Mouse (Mus musculus): ENCODE measurements around the gene Ppp1r3c. TPM values are rescaled to one million over a fixed set of nuclear protein-coding genes. Genes with fewer than 3 reads are reported as not detected.

Ppp1r3c gene
- polyA plus RNA-seq (2016; fragmentation: Nextera tagmentation; extraction: Ambion mirVana): 1.3 and 1.5 TPM in 2 replicates

GRCm38 (mm10) chr19:36736537-36736936 is at the start of gene Ppp1r3c:
Gene Ppp1r3c (minus strand): TSS chr19:36736653.
- Histone ChIP-seq H3K4me1 (peaks cover 16% of the 10 kb centered on the region), H3K4me3 (peak within 1 kb of the TSS; percentile 59), H3K27ac (peak within 1 kb of the TSS; percentile 93), H3K27me3 (ENCODE audit: poor library complexity, severe bottlenecking) (peaks cover 24% of the 10 kb centered on the region), H3K9me3 (peaks cover 3% of the 10 kb centered on the region; the same call in 1 of the 2 replicates), H3K36me3 (replicated peaks) (no peaks in the 10 kb centered on the region)
- 0% methylated on average over 33 of the region's 33 CpGs for WGBS
- peak; percentile 96 for DNase-seq (ENCODE audit: extremely low spot score, low spot score)

- Histone ChIP-seq H3K36me3 (replicated peaks) (no peaks in the 10 kb centered on the region), H3K4me1 (no peaks in the 10 kb centered on the region), H3K4me3 (no peak overlapping the region), H3K27me3 (ENCODE audit: poor library complexity, severe bottlenecking) (no peaks in the 10 kb centered on the region), H3K27ac (no peak overlapping the region), H3K9me3 (no peaks in the 10 kb centered on the region)
- DNase-seq (ENCODE audit: extremely low spot score, low spot score): no peak
- 91% methylated on average over 6 of the region's 6 CpGs for WGBS
These were observed 46.7 kb upstream of the Ppp1r3c start for GRCm38 (mm10) chr19:36783179-36783578.

GRCm38 (mm10) chr19:36782591-36782990 is 46.1 kb upstream of the Ppp1r3c start:
- 71% methylated on average over 3 of the region's 3 CpGs for WGBS
- Histone ChIP-seq H3K27ac (no peak overlapping the region), H3K27me3 (ENCODE audit: poor library complexity, severe bottlenecking) (no peaks in the 10 kb centered on the region), H3K9me3 (no peaks in the 10 kb centered on the region), H3K36me3 (replicated peaks) (no peaks in the 10 kb centered on the region), H3K4me3 (no peak overlapping the region), H3K4me1 (no peaks in the 10 kb centered on the region)
- no peak for DNase-seq (ENCODE audit: extremely low spot score, low spot score)

- DNase-seq (ENCODE audit: extremely low spot score, low spot score): no peak
- Histone ChIP-seq H3K27me3 (ENCODE audit: poor library complexity, severe bottlenecking) (no peaks in the 10 kb centered on the region), H3K9me3 (no peaks in the 10 kb centered on the region), H3K4me3 (no peak overlapping the region), H3K36me3 (replicated peaks) (no peaks in the 10 kb centered on the region), H3K4me1 (no peaks in the 10 kb centered on the region), H3K27ac (no peak overlapping the region)
- 92% methylated on average over 3 of the region's 3 CpGs for WGBS
These were observed 45.5 kb upstream of the Ppp1r3c start for GRCm38 (mm10) chr19:36781996-36782395.

- Histone ChIP-seq H3K9me3 (no peaks in the 10 kb centered on the region), H3K27me3 (ENCODE audit: poor library complexity, severe bottlenecking) (no peaks in the 10 kb centered on the region), H3K27ac (no peak overlapping the region), H3K4me3 (no peak overlapping the region), H3K4me1 (no peaks in the 10 kb centered on the region), H3K36me3 (replicated peaks) (no peaks in the 10 kb centered on the region)
- no peak for DNase-seq (ENCODE audit: extremely low spot score, low spot score)
- WGBS: 95% methylated on average over 1 of the region's 1 CpGs
These were observed 43.9 kb upstream of the Ppp1r3c start for GRCm38 (mm10) chr19:36780375-36780774.

- WGBS: 89% methylated on average over 3 of the region's 3 CpGs
- DNase-seq (ENCODE audit: extremely low spot score, low spot score): no peak
- no peak overlapping the region for H3K27ac ChIP-seq
- no peak overlapping the region for H3K4me3 ChIP-seq
- no peaks in the 10 kb centered on the region for H3K36me3 ChIP-seq (replicated peaks)
- H3K9me3 ChIP-seq: no peaks in the 10 kb centered on the region
- no peaks in the 10 kb centered on the region for H3K4me1 ChIP-seq
- H3K27me3 ChIP-seq (ENCODE audit: poor library complexity, severe bottlenecking): no peaks in the 10 kb centered on the region
These were observed 43.3 kb upstream of the Ppp1r3c start for GRCm38 (mm10) chr19:36779765-36780164.

- Histone ChIP-seq H3K4me3 (no peak overlapping the region), H3K27me3 (ENCODE audit: poor library complexity, severe bottlenecking) (no peaks in the 10 kb centered on the region), H3K9me3 (no peaks in the 10 kb centered on the region), H3K4me1 (no peaks in the 10 kb centered on the region), H3K36me3 (replicated peaks) (no peaks in the 10 kb centered on the region), H3K27ac (no peak overlapping the region)
- 94% methylated on average over 8 of the region's 8 CpGs for WGBS
- DNase-seq (ENCODE audit: extremely low spot score, low spot score): no peak
These were observed 39.1 kb upstream of the Ppp1r3c start for GRCm38 (mm10) chr19:36775531-36775930.

GRCm38 (mm10) chr19:36773716-36774459 is 37.4 kb upstream of the Ppp1r3c start:
- H3K4me3 ChIP-seq: no peak overlapping the region
- no peaks in the 10 kb centered on the region for H3K4me1 ChIP-seq
- no peaks in the 10 kb centered on the region for H3K27me3 ChIP-seq (ENCODE audit: poor library complexity, severe bottlenecking)
- 89% methylated on average over 8 of the region's 8 CpGs for WGBS
- H3K9me3 ChIP-seq: no peaks in the 10 kb centered on the region
- H3K36me3 ChIP-seq (replicated peaks): no peaks in the 10 kb centered on the region
- no peak for DNase-seq (ENCODE audit: extremely low spot score, low spot score)
- H3K27ac ChIP-seq: no peak overlapping the region

GRCm38 (mm10) chr19:36768084-36768483 is 31.6 kb upstream of the Ppp1r3c start:
- Histone ChIP-seq H3K27me3 (ENCODE audit: poor library complexity, severe bottlenecking) (no peaks in the 10 kb centered on the region), H3K36me3 (replicated peaks) (no peaks in the 10 kb centered on the region), H3K9me3 (no peaks in the 10 kb centered on the region), H3K27ac (no peak overlapping the region), H3K4me1 (no peaks in the 10 kb centered on the region), H3K4me3 (no peak overlapping the region)
- 91% methylated on average over 8 of the region's 8 CpGs for WGBS
- no peak for DNase-seq (ENCODE audit: extremely low spot score, low spot score)

GRCm38 (mm10) chr19:36764451-36764850 is 28.0 kb upstream of the Ppp1r3c start:
- no peak overlapping the region for H3K27ac ChIP-seq
- H3K9me3 ChIP-seq: no peaks in the 10 kb centered on the region
- H3K4me3 ChIP-seq: no peak overlapping the region
- no peaks in the 10 kb centered on the region for H3K36me3 ChIP-seq (replicated peaks)
- no peaks in the 10 kb centered on the region for H3K27me3 ChIP-seq (ENCODE audit: poor library complexity, severe bottlenecking)
- H3K4me1 ChIP-seq: no peaks in the 10 kb centered on the region
- 91% methylated on average over 5 of the region's 5 CpGs for WGBS
- DNase-seq (ENCODE audit: extremely low spot score, low spot score): no peak

- no peaks in the 10 kb centered on the region for H3K4me1 ChIP-seq
- H3K36me3 ChIP-seq (replicated peaks): no peaks in the 10 kb centered on the region
- H3K4me3 ChIP-seq: no peak overlapping the region
- H3K27ac ChIP-seq: no peak overlapping the region
- H3K27me3 ChIP-seq (ENCODE audit: poor library complexity, severe bottlenecking): no peaks in the 10 kb centered on the region
- DNase-seq (ENCODE audit: extremely low spot score, low spot score): no peak
- H3K9me3 ChIP-seq: no peaks in the 10 kb centered on the region
These were observed 12.5 kb upstream of the Ppp1r3c start for GRCm38 (mm10) chr19:36748996-36749395.

- no peaks in the 10 kb centered on the region for H3K36me3 ChIP-seq (replicated peaks)
- H3K4me3 ChIP-seq: no peak overlapping the region
- no peak for DNase-seq (ENCODE audit: extremely low spot score, low spot score)
- H3K4me1 ChIP-seq: peaks cover 1% of the 10 kb centered on the region
- H3K9me3 ChIP-seq: peaks cover 3% of the 10 kb centered on the region; the same call in 1 of the 2 replicates
- H3K27ac ChIP-seq: no peak overlapping the region
- H3K27me3 ChIP-seq (ENCODE audit: poor library complexity, severe bottlenecking): 0 out of 2 replicates have a peak, but pooled peaks cover 6% of the 10 kb centered on the region
These were observed 5.9 kb upstream of the Ppp1r3c start for GRCm38 (mm10) chr19:36742331-36742730.

GRCm38 (mm10) chr19:36739566-36740211 is 3.2 kb upstream of the Ppp1r3c start:
- 68% methylated on average over 7 of the region's 7 CpGs for WGBS
- H3K36me3 ChIP-seq (replicated peaks): no peaks in the 10 kb centered on the region
- no peak for DNase-seq (ENCODE audit: extremely low spot score, low spot score)
- peaks cover 3% of the 10 kb centered on the region; the same call in 1 of the 2 replicates for H3K9me3 ChIP-seq
- peaks cover 21% of the 10 kb centered on the region for H3K27me3 ChIP-seq (ENCODE audit: poor library complexity, severe bottlenecking)
- H3K4me1 ChIP-seq: peaks cover 16% of the 10 kb centered on the region
- H3K27ac ChIP-seq: no peak overlapping the region
- no peak overlapping the region for H3K4me3 ChIP-seq

Measured in forebrain, embryonic 10.5 days (tissue).